Mouse (Mus musculus) cerebellum, adult 8-10 months (tissue): ENCODE measurements at regions not wholly inside any gene's neighbourhood (a gene's known extent, or its start where the extent isn't known, plus 50 kb on each side); places are given as distances from the start of the nearest gene placed in this dataset.

Experiments used
- DNase-seq: peaks from one replicate; pipeline ENCODE4 v3.0.0; 2022

GRCm38 (mm10) chr4:31831469-31831868 is 132.4 kb upstream of the Map3k7 start:
- DNase-seq, result no peak

GRCm38 (mm10) chr4:31833828-31834227 is 130.1 kb upstream of the Map3k7 start:
- DNase-seq, result no peak

GRCm38 (mm10) chr4:31835051-31835450 is 128.8 kb upstream of the Map3k7 start:
- no peak for DNase-seq

- no peak for DNase-seq
These were observed 125.3 kb upstream of the Map3k7 start for GRCm38 (mm10) chr4:31838592-31838991.

GRCm38 (mm10) chr4:31849763-31850162 is 114.1 kb upstream of the Map3k7 start:
- no peak for DNase-seq

GRCm38 (mm10) chr4:31851006-31851405 is 112.9 kb upstream of the Map3k7 start:
- no peak for DNase-seq

- DNase-seq, result no peak
These were observed 110.0 kb upstream of the Map3k7 start for GRCm38 (mm10) chr4:31853851-31854250.

- DNase-seq, result no peak
These were observed 103.5 kb upstream of the Map3k7 start for GRCm38 (mm10) chr4:31860389-31860788.

- no peak for DNase-seq
These were observed 102.7 kb upstream of the Map3k7 start for GRCm38 (mm10) chr4:31861172-31861571.

- no peak for DNase-seq
These were observed 90.6 kb upstream of the Map3k7 start for GRCm38 (mm10) chr4:31872985-31873983.

- no peak for DNase-seq
These were observed 86.5 kb upstream of the Map3k7 start for GRCm38 (mm10) chr4:31877389-31877788.

GRCm38 (mm10) chr4:31878493-31879191 is 85.3 kb upstream of the Map3k7 start:
- DNase-seq, result no peak

- DNase-seq, result no peak
These were observed 84.7 kb upstream of the Map3k7 start for GRCm38 (mm10) chr4:31879192-31879585.

- no peak for DNase-seq
These were observed 83.7 kb upstream of the Map3k7 start for GRCm38 (mm10) chr4:31880213-31880612.

- no peak for DNase-seq
These were observed 74.2 kb upstream of the Map3k7 start for GRCm38 (mm10) chr4:31889673-31890072.

- DNase-seq, result no peak
These were observed 54.7 kb upstream of the Map3k7 start for GRCm38 (mm10) chr4:31909086-31909673.
